Mouse (Mus musculus): ENCODE data around the gene Vmo1.

DNA sequence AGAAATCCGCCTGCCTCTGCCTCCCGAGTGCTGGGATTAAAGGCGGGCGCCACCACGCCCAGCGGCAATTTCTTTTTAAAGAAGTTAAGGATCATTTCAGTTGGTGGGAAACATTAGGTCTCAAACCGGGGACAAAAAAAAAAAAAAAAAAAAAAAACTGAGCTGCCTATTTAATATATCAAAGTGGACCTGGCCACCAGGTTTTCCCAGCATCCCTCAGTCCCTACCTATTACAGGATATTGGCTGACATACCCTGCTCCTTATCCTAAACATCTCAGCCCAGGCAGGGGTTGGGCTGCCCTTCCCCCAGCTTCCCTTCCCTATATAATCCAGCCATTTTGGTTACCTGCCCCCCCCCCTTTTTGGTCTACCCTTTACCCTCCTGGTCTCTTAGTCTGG, 2.6 kb downstream of the Vmo1 start:
- TF ChIP-seq CTCF (IDR thresholded peaks at IDR 0.05; ENCODE audit: low read depth, low read length) (no peak), POLR2A (IDR thresholded peaks at IDR 0.05; ENCODE audit: borderline replicate concordance, low read depth, low read length) (no peak)

All from bone marrow macrophage, adult 2 months (primary cell).